Mouse (Mus musculus) midbrain, postnatal 0 days (tissue): ENCODE results near the gene Kifc5b. TPM values are rescaled to one million over a fixed set of nuclear protein-coding genes. Genes with fewer than 3 reads are reported as not detected.
A peak's percentile ranks its signal among the peaks of the same experiment; 100 is the strongest.

Experiments used
- ATAC-seq: fragments of 200-750 bp; cut with Nextera tagmentation; 2 replicates; pipeline ENCODE4 v1.8.0; 2017; ENCODE audit warnings: moderate number of reproducible peaks, mild to moderate bottlenecking, moderate TSS enrichment, moderate library complexity; ENCODE audit not compliant: low FRiP score
- DNase-seq: peaks from one replicate; pipeline ENCODE4 v3.0.0-alpha.2; 2015; ENCODE audit warnings: low spot score
- H3K27ac ChIP-seq: fragments of 300-500 bp; sonication (generic); 2 replicates; pipeline ENCODE4 v1.5.1; 2014; ENCODE audit warnings: low read depth, mild to moderate bottlenecking, low read length, mixed read lengths
- H3K27me3 ChIP-seq: fragments of 300-500 bp; sonication (generic); 2 replicates; pipeline ENCODE4 v1.6.1; 2014; ENCODE audit warnings: low read length, control low read depth, mixed read lengths; ENCODE audit not compliant: insufficient read depth
- H3K36me3 ChIP-seq: fragments of 300-500 bp; sonication (generic); 2 replicates; pipeline ENCODE4 v1.6.1; 2014; ENCODE audit warnings: low read length, control low read depth, mixed read lengths; ENCODE audit not compliant: insufficient read depth
- H3K4me1 ChIP-seq: fragments of 300-500 bp; sonication (generic); 2 replicates; pipeline ENCODE4 v1.6.1; 2014; ENCODE audit warnings: mild to moderate bottlenecking, control low read depth, antibody characterized with exemption, low read length, mixed read lengths; ENCODE audit not compliant: insufficient read depth
- H3K4me2 ChIP-seq: fragments of 300-500 bp; sonication (generic); 2 replicates; pipeline ENCODE4 v1.6.1; 2014; ENCODE audit warnings: low read depth, mild to moderate bottlenecking, low read length, mixed read lengths; ENCODE audit not compliant: poor library complexity, severe bottlenecking
- H3K4me3 ChIP-seq: fragments of 300-500 bp; sonication (generic); 2 replicates; pipeline ENCODE4 v1.5.1; 2014; ENCODE audit warnings: low read depth, mild to moderate bottlenecking, low read length, moderate library complexity
- H3K9ac ChIP-seq: fragments of 300-500 bp; sonication (generic); replicated peaks from 2 replicates; pipeline ENCODE4 v1.6.1; 2014; ENCODE audit warnings: mild to moderate bottlenecking, low read length, moderate library complexity, mixed read lengths; ENCODE audit not compliant: poor library complexity, severe bottlenecking
- H3K9me3 ChIP-seq: fragments of 300-500 bp; sonication (generic); 2 replicates; pipeline ENCODE4 v1.6.1; 2016; ENCODE audit warnings: low read length, control low read depth
- CTCF ChIP-seq: IDR thresholded peaks from 2 replicates; pipeline ENCODE4 v1.5.1; 2016; ENCODE audit warnings: antibody characterized with exemption, mild to moderate bottlenecking
- WGBS: fragments of 180-500 bp; shearing (Covaris S2); extraction: QIAGEN DNeasy Blood & Tissue Kit; methylation state at CpG from one replicate; pipeline ENCODE4 v1.1.7; 2014; 5-methylcytosine and 5-hydroxymethylcytosine counted together
- polyA plus RNA-seq: library from polyadenylated mRNA; unstranded; fragments of >200 nt; fragmentation: Nextera tagmentation; extraction: Ambion mirVana; gene quantifications from 2 replicates; pipeline ENCODE4 v1.2.1, GENCODE M21; 2015
- total RNA-seq: library from RNA; depleted of rRNA; stranded (reverse); fragments of >200 nt; gene quantifications from 2 replicates; pipeline ENCODE4 v1.2.3, GENCODE M21; 2014

Kifc5b gene
- total and polyA plus RNA-seq, 2 experiments from 2014 or later = 1.9 to 4.7 TPM

GRCm38 (mm10) chr17:26951952-26952877, 35.3 kb downstream of the Kifc5b start:
- no peak for TF ChIP-seq CTCF
- no peaks in the 10 kb centered on the region for H3K27me3 ChIP-seq
- H3K27ac ChIP-seq = peak overlapping the region; percentile 71
- peaks cover 30% of the 10 kb centered on the region for H3K36me3 ChIP-seq
- peak overlapping the region; percentile 37 for H3K4me3 ChIP-seq
- peaks cover 40% of the 10 kb centered on the region for H3K4me1 ChIP-seq
- peak overlapping the region; percentile 70 for H3K9ac ChIP-seq
- DNase-seq (no peak), ATAC-seq (no peak)
- H3K4me2 ChIP-seq = peak overlapping the region; percentile 86
- H3K9me3 ChIP-seq = no peaks in the 10 kb centered on the region
- 7% methylated on average over 22 of the region's 23 CpGs for WGBS

DNA sequence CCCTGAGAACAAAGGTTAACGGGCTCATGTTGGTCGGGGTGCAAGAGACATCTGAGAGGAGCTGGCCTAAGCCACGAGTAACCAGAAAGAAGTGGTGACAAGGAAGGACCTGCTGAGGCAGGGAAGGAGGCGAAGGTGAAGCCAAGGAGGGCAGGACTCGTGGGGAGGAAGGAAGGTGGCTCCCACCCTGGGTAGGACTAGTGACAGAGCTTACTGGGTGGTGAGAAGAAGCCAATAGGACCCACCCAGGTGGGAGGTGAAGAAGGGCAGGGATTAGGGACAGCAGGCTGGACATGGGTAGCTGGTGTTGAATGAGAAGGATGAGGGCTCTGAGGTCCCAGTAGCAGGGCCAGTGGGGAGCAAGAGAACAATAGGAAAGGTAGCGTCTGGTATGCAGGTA, 36.3 kb downstream of the Kifc5b start:
- WGBS = 23% methylated on average over 6 of the region's 6 CpGs
- H3K4me2 ChIP-seq = peak overlapping the region; percentile 86
- H3K4me1 ChIP-seq = peaks cover 34% of the 10 kb centered on the region; the same call in 1 of the 2 replicates
- H3K4me3 ChIP-seq = no peak overlapping the region
- no peak for TF ChIP-seq CTCF
- H3K27ac ChIP-seq = no peak overlapping the region
- peaks cover 40% of the 10 kb centered on the region for H3K36me3 ChIP-seq
- DNase-seq = no peak
- no peak for ATAC-seq
- peak overlapping the region; percentile 19; the same call in 1 of the 2 replicates for H3K9ac ChIP-seq
- no peaks in the 10 kb centered on the region for H3K27me3 ChIP-seq
- no peaks in the 10 kb centered on the region for H3K9me3 ChIP-seq

GRCm38 (mm10) chr17:26953726-26954125, 36.8 kb downstream of the Kifc5b start:
- no peak for ATAC-seq
- Histone ChIP-seq H3K4me3 (no peak overlapping the region), H3K27ac (no peak overlapping the region), H3K4me1 (peaks cover 34% of the 10 kb centered on the region; the same call in 1 of the 2 replicates), H3K9ac (peak overlapping the region; percentile 46; the same call in 1 of the 2 replicates), H3K36me3 (peaks cover 44% of the 10 kb centered on the region), H3K4me2 (peak overlapping the region; percentile 86), H3K27me3 (no peaks in the 10 kb centered on the region), H3K9me3 (no peaks in the 10 kb centered on the region)
- no peak for TF ChIP-seq CTCF
- 19% methylated on average over 10 of the region's 16 CpGs for WGBS
- no peak for DNase-seq

DNA sequence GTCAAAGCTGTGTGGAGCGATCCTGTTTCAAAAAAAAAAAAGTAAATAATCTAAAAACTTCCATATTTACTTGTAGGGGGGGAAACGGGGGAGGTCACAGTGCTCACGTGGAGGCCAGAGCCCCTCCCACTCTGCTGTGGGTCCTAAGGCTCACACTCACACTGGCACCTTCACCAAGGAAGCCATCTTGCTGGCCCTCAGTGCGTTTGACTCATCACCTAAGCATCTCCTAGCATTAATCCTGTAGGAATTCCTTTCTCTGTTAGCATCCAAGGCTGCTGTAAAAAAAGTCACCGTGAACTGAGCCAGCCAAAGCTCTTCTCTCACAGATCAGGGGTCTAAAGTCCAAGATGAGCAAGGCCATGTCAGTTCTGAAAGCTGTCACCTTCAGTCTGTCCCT, 39.4 kb downstream of the Kifc5b start:
- peaks cover 63% of the 10 kb centered on the region for H3K36me3 ChIP-seq
- no peak for ATAC-seq
- no peak overlapping the region for H3K4me3 ChIP-seq
- H3K4me1 ChIP-seq = peaks cover 18% of the 10 kb centered on the region; the same call in 1 of the 2 replicates
- H3K4me2 ChIP-seq = no peak overlapping the region
- H3K9me3 ChIP-seq = no peaks in the 10 kb centered on the region
- no peaks in the 10 kb centered on the region for H3K27me3 ChIP-seq
- H3K9ac ChIP-seq = no peak overlapping the region
- WGBS = 83% methylated on average over 5 of the region's 5 CpGs
- no peak overlapping the region for H3K27ac ChIP-seq
- DNase-seq = no peak
- TF ChIP-seq CTCF = no peak

GRCm38 (mm10) chr17:26956895-26957294, 40.0 kb downstream of the Kifc5b start:
- Histone ChIP-seq H3K4me1 (peaks cover 16% of the 10 kb centered on the region; the same call in 1 of the 2 replicates), H3K9ac (no peak overlapping the region), H3K27ac (no peak overlapping the region), H3K9me3 (no peaks in the 10 kb centered on the region), H3K27me3 (no peaks in the 10 kb centered on the region), H3K4me2 (no peak overlapping the region), H3K4me3 (no peak overlapping the region), H3K36me3 (peaks cover 69% of the 10 kb centered on the region)
- no peak for TF ChIP-seq CTCF
- WGBS = 91% methylated on average over 18 of the region's 18 CpGs
- no peak for DNase-seq
- no peak for ATAC-seq

DNA sequence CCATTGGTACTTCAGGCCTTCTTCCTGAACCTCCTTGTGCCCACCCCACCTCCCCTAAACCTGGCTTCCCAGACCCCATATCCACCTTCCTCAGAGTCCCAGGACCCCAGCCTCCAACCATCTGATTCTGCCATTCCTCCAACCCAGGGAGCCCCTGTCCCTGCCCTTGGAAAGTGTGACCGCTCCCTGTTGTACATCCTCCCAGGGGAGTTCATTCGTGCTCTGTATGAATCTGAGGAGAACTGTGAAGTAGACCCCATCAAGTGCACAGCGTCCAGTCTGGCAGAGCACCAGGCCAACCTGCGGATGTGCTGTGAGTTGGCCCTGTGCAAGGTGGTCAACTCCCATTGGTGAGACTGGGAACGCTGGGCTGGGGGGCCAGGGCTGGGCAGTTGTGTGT, 41.0 kb downstream of the Kifc5b start:
- no peak overlapping the region for H3K9ac ChIP-seq
- no peak overlapping the region for H3K4me2 ChIP-seq
- no peak overlapping the region for H3K4me3 ChIP-seq
- H3K27me3 ChIP-seq = no peaks in the 10 kb centered on the region
- peaks cover 6% of the 10 kb centered on the region; the same call in 1 of the 2 replicates for H3K4me1 ChIP-seq
- peaks cover 76% of the 10 kb centered on the region for H3K36me3 ChIP-seq
- no peak for DNase-seq
- H3K27ac ChIP-seq = no peak overlapping the region
- TF ChIP-seq CTCF = no peak
- WGBS = 97% methylated on average over 5 of the region's 5 CpGs
- no peaks in the 10 kb centered on the region for H3K9me3 ChIP-seq
- ATAC-seq = no peak
